Mouse (Mus musculus) urinary bladder, adult 2 months (tissue): ENCODE results near the gene Rhd. TPM values are rescaled to one million over a fixed set of nuclear protein-coding genes. Genes with fewer than 3 reads are reported as not detected.
"Not testable (repeated sequence)": the region's sequence is repeated elsewhere in the genome, so short reads cannot be mapped to it uniquely, and the experiment has no call there.

Experiments
- DNase-seq: peaks from one replicate; pipeline ENCODE4 v3.0.0; 2022; ENCODE audit warnings: low spot score
- polyA plus RNA-seq: library from polyadenylated mRNA; depleted of rRNA; stranded (reverse); fragments of >200 nt; gene quantifications from 2 replicates; pipeline ENCODE4 v1.2.3, GENCODE M21; 2012

Rhd gene
- polyA plus RNA-seq, 1 experiment: 0.48 TPM

DNA sequence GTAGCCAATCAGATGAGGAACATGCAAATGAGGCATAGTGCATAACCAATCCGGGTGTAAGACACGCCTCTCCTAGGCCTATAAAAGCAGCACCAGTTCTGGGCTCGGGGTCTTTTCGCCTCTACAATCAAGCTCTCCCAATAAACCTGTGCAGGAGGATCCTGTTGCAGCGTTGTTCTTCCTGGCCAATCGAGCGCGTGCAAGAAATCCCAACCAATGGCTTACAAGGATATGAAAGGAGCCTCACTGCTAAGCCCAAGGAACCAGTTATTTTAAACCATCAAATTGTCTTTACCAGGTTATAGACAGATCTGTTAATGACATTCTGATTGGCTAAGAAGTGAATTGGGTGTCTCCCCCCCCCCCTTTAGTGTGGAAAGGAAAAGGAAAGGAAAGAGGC, 47.1 kb downstream of the Rhd start:
- DNase-seq: not testable (repeated sequence)

DNA sequence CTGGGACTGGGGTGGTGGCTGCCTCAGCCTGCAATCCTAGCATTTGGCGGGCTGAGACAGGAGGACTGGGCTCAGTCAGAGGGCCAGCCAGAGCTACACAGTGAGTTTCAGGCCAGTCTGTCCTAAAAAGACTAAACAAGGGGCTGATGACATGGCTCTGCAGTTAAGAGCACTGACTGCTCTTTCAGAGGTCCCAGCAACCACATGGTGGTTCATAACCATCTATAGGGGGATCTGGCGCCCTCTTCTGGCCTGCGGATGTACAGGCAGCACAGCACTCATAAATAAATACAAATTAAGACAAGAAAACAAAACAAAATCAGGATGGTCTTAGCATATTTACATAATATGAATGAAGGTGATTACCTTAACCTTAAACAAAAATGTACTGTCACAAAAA, 49.1 kb downstream of the Rhd start:
- DNase-seq: no peak

DNA sequence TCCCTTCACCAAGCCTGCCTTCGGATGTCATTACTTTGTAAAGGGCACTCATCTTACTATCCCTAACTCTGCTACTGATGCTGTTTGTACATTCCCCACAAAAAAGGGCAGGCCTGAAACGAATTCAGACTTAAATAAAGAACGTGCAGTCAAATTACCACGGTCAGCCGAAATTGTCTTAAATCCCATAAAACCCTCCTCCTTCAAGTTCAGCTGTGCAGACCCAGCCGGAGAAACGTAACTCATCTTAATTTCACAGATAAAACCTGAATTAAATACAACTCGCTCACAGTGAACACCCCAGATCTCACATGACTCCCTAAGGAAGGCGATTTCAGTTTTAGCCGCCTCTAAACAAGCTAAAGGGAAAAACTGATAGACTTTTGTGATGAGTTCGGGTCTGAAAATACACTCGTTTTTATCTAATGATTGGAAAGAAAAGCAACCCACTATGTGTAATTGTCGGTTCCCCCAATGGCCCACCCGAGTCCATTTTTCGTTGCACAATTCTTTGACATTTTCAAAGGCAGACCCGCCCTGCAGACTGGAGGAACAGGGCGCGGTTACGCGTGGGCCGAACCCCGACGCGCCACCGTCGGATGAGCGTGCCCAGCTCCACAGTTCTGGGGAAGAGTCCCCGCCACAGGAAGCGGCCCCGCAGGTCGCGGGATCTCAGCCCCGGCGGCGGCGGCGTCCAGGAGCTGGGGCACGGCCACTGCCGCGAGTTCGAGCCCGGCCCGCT, 50.0 kb downstream of the Rhd start:
- DNase-seq: no peak

GRCm38 (mm10) chr4:134914864-134915209, 50.5 kb downstream of the Rhd start, which contains the start of gene Tmem50a:
Gene Tmem50a, minus strand, starts transcription at chr4:134915024.
- peak; percentile 86 for DNase-seq

DNA sequence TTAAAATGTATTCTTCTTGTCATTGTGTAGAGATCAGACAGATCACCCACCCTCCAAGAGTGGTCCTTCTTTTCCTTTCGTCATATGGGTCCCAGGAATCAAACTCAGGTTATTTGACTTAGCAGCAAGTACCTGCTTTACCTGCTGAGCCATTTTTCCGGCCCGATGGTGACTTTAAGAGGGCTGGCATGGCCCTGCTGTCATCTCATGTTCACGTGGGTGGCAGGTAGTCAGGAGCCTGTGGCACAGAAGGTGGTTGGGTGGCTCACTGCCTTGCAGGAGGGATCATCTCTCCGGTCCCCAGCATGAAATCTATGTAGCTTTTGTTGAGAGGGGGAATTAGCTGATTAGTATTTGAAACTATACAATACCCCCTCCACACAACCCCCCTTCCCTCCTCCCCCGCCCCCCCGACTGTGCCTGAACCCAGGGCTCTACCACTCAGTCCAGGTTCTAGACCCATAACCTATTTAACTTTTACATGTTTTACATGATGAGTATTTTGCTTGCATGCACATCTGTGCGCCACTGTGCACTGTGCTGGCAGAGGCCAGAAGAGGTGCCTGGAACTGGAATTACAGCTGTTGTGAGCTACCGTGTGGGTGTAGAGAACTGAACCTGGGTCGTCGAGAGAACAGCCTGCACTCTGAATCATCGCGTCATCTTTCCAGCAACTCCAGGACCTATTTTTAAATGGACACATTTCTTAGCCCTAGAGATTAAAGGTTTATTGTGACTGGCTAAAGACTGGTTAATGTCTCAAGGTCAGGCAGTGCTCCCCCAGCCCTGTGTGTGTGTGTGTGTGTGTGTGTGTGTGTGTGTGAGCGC, 51.1 kb downstream of the Rhd start:
- no peak for DNase-seq

- DNase-seq: no peak
Measured at GRCm38 (mm10) chr4:134917194-134917593, 52.9 kb downstream of the Rhd start.

DNA sequence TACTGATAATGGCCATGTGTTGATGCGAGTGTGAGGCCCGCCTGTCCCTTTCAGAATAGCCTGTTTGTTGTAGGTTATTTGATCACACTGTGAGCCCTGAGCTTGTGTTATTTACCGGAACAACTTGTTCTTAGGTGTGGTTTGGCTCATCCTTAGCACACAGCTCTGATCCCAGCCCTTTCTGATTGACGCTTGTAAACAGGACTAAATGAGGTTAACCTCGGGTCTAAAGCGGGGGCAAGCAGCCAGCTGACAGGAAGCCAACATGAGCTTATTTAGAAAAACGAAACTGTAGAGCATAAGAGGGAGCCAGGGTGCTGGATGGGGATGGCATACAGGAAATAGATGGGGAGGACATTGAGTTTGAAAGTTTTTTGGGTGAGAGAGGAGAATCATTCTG, 54.0 kb downstream of the Rhd start:
- no peak for DNase-seq

GRCm38 (mm10) chr4:134919733-134920540, 55.6 kb downstream of the Rhd start:
- no peak for DNase-seq

DNA sequence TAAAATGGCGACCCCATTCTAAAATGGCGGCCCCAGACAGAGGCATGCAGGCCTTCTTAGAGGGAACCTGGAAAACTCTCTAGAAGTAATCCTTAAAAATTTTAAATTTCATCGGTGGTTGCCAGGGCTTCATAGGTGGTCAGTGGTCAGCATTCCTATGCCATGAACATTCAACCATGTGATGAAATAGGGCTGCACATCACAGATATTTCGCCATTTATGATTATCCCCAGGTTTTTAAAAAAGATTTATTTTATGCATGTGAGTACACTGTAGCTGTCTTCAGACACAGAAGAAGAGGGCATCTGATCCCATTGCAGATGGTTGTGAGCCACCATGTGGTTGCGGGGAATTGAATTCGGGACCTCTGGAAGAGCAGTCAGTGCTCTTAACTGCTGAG, 56.3 kb downstream of the Rhd start:
- no peak for DNase-seq

- no peak for DNase-seq
Measured at GRCm38 (mm10) chr4:134921703-134922102, 57.4 kb downstream of the Rhd start.

DNA sequence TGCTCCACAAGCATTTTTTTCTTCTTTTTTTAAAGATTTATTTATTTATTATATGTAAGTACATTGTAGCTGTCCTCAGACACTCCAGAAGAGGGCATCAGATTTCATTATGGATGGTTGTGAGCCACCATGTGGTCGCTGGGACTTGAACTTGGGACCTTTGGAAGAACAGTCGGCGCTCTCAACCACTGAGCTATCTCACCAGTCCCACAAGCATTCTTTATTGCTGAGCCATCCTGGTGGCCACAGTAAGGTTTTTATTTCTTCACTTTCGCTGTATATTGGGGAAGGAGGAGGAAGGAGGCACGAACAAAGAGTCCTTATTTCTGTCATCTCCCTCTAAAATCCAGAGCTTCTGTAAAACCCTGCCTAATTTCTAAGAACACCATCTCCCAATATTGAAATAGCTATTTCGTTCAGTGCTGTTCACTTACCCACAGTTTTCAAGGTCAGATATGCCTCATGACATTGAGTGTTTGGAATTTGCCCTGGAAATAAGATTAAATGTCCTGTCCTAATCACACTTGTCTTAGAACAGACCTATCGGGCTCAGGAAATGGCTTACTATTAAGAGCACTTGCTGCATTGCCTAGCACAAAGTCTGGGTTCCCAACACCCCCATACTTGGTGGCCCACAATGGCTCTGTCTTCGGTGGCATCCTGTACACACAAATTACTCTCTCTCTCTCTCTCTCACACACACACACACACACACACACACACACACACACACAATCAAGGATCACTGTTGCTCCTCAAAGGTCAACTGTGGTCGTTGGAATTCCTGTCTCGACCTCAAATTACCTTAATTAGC, 58.0 kb downstream of the Rhd start:
- no peak for DNase-seq

DNA sequence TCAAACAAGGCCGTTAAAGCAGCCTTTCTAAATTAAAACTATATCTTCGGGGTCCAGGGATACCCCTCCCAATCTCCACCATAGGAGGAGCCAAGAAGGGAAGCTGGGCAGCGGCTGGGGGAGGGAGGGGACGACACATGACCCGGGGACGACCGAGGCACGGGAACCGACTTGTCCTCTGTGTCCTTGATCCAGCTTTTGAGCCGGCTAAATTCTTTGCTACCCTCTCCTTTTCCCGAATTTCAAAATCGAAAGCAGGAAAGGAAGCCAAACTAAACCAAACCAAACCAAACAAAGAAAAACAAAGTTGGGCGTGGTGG, 58.5 kb downstream of the Rhd start:
- DNase-seq: peak; percentile 50

- DNase-seq: peak; percentile 96
Measured at GRCm38 (mm10) chr4:134923258-134924018, 59.1 kb downstream of the Rhd start, which contains the start of gene Rsrp1. Gene Rsrp1, plus strand, starts transcription at chr4:134923592.

DNA sequence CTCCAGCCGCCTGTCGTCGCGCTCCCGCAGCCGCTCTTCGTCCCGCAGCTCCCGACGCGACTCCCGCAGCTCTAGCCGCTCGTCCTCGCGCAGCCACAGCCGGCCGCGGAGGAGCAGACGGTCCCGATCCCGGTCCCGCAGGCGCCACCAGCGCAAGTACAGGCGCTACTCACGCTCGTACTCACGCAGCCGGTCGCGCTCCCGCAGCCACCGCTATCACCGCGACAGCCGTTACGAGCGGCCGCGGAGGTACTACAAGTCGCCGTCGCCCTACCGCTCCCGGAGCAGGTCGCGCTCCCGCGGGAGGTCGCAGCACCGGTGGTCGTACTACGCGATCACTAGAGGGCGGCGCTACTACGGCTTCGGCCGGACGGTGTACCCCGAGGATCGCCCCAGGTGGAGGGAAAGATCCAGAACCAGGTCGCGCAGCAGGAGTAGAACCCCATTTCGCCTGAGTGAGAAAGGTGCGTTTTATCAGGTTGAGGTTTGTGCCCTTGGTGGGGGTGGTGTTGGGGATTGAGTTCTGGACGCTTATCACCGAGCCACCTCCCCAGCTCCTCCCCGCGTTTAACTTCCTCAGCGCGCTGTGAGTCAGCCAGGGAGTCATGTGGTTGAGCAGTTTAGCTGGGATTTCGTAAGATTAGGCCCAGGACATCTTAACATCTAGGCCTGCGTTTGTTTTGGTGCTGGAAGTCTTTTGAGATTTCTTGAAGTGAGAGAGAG, 59.8 kb downstream of the Rhd start:
- DNase-seq: peak; percentile 49

DNA sequence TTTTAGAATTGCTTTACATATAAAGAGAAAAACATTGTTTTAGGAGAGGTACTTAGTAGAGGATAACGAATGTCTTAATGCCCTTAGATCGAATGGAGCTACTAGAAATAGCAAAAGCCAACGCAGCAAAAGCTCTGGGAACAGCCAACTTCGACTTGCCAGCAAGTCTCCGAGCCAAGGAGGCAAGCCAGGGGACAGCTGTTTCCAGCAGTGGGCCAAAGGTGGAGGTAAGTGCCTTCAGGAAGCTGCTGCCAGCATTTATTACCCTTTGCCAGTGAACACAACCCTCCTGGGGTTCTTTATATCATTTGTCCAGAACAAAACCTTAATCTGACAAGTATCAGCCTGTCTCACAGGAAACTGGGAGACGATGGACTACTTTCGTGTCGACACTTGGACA, 60.9 kb downstream of the Rhd start:
- no peak for DNase-seq

GRCm38 (mm10) chr4:134927815-134928463, 63.6 kb downstream of the Rhd start:
- no peak for DNase-seq

DNA sequence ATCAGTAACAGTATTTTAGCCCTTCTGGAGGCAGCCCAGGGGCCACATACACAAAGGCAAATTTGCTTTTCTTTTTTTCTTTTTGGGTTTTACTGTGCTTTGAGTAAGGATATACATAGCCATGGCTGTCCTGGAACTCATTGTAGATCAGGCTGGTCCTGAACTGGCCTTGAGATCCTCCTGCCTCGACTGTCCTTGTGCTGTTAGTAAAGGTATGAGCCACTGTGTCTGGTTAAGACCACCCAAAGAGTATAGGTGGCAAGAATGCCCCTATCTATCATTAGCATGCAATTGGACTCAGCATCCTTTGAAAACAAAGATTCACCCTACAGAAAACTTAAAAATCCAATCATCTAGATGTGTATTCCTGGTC, 64.1 kb downstream of the Rhd start:
- no peak for DNase-seq

- no peak for DNase-seq
Measured at GRCm38 (mm10) chr4:134929536-134929935, 65.2 kb downstream of the Rhd start.

- DNase-seq: no peak
Measured at GRCm38 (mm10) chr4:134930190-134930589, 65.9 kb downstream of the Rhd start.
